Mouse (Mus musculus) liver, embryonic 14.5 days (tissue): Measurements from ENCODE around the gene 4930519P11Rik.

Experiments used
- CTCF ChIP-seq: IDR thresholded peaks from 2 replicates; pipeline ENCODE4 v1.5.1; 2016; ENCODE audit warnings: antibody characterized with exemption, low read depth, control low read depth
- EP300 ChIP-seq: IDR thresholded peaks from 2 replicates; pipeline ENCODE4 v1.6.1; 2016; ENCODE audit warnings: antibody characterized with exemption, low read depth

DNA sequence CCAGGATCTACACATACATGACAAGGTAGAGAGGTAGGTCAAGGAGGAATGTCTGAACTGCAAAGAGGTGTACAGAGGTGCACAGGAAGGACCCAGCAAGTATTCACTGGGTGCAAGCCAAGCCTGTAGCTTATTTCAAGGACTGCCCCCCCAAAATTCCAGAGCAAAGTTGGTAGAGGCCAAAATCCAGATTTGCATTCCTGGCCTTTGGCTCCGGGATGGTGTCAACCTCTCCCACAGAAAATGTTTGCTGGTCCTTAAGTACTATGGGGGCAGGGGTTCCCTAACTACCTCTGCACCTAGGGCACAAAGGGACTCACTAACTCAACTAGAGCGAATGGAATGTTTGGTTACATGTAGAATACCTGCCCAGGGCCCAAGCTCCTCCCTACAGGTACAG is 45.5 kb downstream of the 4930519P11Rik start:
- no peak for TF ChIP-seq CTCF
- TF ChIP-seq EP300, result no peak
